Mouse (Mus musculus) mouse embryonic stem cell (cell line): ENCODE results near the gene Nhlrc2.

ENCODE experiments used
- in situ Hi-C, 2 experiments: fragments of 300-500 bp; cut with MboI; formaldehyde crosslinking; loops; 1 replicate in 1 of 2; 3 replicates in 1 of 2; pipeline ENCODE4 v1.14.3; 2019 to 2020; ENCODE audit warnings: low sequenced_read_pairs in 2 of 2, low pct_unique_long_range_greater_than_20kb in 1 of 2, mixed read lengths in 1 of 2; ENCODE audit not compliant: unreplicated experiment in 1 of 2

Gene Nhlrc2

DNA sequence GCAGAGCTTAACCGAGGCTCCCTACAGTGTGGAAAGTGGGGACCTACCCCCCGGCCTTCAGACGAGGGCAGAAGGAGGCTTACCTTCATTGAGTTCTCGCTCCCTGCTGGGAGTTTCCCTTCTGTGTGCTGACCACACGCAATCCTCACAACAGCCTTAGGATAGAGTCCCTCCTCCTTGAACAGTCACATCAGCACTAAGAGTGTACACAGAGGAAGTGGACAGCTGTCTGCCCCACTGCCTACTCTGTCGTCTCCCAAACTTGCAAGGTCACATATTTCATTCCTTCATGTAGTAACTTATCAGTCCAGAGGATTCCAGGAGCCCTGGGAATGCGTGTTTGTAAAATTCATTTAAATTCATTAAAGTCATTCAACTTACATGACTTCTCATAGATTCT is 52.7 kb downstream of the Nhlrc2 start:
- in situ Hi-C loops = no loop called here

DNA sequence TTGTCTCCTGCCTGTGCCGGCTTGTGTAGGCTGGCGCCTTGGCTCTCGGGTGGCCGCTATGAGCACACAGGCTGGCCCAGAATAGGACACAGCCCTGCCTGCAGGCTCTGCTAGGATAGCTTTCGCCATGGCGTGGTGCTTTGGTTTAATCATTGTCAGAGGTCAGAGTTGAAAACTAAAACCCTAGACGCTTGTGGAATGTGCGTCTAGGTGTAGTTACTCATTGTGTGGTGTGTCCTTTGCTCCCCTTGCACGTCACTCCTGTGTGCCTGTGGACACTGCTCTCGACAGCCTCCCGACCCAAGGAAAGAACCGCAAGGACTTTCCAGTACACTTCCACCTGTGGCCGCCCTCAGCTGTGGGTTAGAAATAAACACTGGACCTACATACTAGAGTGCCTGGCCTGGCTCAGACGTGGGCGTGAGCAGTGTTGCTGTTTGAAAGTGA is 53.9 kb downstream of the Nhlrc2 start:
- in situ Hi-C loops = no loop called here

DNA sequence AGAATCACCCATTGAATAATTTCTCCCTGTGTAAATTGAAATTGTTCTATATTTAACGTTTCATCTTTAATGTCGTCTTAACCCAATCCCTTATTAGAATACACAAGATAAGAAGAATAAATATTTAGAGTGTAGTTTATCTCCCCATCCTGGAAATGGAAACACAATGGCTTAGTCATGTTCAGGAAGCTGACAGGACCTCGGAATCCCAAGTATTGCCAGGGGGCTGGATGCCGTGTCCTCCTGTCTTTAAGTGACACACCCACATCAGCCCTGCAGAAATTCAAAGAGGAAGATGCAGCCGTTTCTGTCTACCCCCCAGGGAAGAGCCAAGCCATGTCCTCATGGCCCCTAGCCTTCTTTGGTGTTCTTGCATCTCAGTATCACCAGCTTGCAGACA is 60.9 kb downstream of the Nhlrc2 start:
- in situ Hi-C loops = no loop called here

DNA sequence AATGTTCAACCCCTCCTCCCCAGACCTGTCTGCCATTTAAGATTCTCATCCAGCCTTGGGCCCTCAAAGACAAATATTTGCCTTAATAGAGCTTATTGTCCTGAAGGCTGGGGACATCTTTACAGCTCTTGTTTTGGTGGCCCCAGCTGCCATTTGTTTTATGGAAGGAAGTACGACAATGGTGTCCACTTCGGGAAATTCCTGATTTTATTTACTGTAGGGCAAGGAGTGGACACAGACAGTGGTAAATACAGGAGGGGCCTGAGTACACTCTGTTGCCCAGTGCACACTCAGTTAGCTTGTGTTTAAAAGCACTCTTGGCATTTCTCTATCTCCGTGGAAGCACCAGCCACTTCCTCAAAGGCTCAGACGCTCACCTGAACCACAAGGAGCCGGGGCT is 66.1 kb downstream of the Nhlrc2 start:
- in situ Hi-C loops = no loop called here

DNA sequence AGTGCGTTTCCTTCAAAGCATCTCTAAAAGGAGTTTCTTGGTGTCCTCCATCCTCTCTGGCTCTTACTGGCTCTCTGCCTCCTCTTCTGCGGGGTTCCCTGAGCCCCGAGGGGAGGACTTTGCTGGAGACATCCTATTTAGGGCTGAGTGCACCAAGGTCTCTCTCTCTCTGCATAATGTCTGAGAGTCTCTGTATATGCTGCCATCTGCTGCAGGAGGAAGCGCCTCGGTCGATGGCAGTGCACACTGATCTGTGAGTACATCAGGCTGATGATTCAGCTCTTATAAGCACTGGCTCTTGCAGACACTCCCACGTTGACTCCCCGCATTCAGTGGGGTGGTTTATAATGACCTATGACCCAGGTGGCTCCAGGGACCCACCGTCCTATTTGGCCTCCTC is 70.8 kb downstream of the Nhlrc2 start:
- in situ Hi-C loops = no loop called here

DNA sequence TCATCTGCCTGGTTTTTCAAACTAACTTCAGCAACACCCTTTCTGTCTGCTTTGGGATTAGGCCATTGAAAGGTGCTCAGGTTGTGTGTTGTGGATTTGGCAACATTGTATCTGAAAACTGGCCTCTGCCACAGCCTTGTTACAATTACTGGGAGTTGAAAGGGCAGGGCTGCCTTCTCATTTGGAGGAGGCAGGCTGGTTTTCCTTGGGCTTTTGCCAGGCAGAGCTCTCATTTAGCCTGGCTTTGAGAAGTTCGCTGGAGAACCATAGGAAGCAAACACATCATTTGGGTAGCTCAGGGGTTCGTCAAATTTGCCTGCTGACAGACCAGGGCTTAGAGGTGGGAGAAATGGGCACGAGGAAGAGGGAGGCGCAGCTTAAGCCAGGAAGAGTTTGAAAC is 71.5 kb downstream of the Nhlrc2 start:
- in situ Hi-C loops = no loop called here

DNA sequence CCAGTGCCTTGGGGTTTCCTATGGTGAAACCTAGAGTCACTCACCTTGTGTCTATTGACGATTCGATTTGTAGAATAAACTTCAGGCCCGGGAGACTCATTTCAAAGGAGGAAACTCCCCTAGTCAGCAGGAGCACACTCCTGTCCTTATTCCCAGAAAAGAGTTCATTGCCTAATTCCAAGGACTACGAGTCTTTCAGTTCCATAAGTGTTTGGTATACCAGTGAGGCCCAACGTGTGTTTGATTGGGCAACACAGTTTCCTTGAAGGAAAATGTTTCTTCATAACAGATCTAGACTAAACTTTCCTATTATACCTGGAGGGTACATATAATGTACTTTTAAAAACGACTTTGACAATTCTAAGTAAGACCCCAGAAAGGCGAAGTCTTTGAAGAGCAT is 73.8 kb downstream of the Nhlrc2 start:
- in situ Hi-C loops = no loop called here

DNA sequence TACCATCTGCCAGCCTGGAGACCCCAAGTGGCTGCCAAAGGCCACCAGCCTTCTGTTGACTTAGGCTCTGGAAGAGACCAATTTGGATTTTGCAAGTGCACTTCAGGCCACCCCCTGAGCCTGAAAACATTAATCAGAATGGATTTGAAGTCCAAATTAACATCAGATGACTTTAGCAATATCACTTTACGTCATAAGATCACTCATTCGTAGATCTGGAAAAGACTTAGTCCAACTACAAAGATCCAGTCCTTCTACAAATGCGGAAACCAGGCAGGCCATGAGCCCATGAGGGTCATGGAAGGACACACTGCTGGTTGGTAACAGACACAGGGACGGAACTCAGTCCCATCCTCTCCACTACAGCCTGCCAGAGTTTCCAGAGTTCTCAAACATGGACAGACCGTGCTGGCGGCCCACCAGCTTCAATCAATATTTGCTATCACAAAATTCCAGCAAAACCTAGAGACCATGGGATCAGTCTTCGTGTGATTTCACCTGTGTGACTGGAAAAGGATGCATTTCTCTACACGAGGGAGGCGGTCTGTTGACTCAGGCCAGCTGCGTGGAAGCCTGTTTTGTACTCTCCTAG is 79.9 kb downstream of the Nhlrc2 start:
- in situ Hi-C loops = no loop called here

DNA sequence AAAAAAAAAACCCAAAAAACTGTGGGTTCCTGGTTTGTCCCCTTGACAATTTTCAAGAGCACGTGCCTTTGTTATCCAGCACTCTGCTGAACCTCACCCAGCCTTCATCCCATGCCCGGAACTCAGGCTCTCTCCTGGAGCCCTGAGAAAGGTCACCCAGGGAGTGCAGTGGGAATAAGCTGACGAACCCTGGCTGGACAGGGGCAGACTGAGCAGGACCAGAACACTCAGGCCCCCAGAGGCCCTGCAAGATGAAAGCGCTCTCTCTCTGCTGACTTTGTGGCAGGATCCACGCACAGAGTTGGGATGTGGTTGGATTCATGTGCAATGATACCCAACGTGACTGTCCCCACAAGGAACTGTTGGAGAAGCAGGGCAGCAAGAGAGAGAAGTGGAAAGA is 81.6 kb downstream of the Nhlrc2 start:
- in situ Hi-C loops = no loop called here

DNA sequence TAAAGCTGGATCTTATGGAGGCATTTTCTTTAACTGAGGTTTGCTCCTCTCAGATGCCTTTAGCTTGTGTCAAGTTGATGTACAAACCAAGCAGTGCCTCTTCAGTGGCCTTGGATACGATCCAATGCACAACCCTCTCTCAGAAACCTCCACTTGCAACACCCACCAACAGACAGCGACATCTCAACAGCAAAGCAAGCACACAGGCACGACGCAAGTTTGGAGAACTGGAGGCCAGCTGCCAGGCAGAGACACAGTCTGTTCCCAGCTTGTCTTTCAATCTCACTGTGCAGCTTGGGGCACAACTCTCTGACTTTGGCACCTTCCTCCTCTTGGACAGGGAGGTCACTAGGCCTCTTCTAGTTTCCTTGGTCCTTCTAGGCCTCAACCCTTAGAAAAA is 83.0 kb downstream of the Nhlrc2 start:
- in situ Hi-C loops = no loop called here

DNA sequence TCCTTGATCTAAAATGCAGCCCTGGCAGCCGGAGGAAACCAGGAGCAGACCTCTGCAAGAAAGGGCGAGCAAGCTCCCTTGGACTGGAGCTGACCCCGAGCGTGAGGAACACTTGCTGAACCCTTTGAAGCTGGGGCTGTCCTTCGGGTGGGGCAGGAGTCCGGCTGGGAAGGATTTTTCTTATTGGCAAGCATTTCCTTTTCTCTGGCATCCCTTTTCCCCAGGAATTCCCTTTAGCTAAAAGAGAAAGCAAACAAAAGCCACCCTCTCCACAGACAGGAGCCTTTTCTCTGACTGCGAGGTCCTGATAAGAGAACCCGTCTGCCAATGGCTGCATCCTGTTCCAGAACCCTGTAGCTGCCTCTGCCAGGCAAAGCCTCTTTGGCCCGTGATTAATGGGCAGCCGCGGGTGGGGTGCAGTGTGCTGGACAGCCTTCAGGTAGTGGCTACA is 83.4 kb downstream of the Nhlrc2 start:
- in situ Hi-C loops = no loop called here

DNA sequence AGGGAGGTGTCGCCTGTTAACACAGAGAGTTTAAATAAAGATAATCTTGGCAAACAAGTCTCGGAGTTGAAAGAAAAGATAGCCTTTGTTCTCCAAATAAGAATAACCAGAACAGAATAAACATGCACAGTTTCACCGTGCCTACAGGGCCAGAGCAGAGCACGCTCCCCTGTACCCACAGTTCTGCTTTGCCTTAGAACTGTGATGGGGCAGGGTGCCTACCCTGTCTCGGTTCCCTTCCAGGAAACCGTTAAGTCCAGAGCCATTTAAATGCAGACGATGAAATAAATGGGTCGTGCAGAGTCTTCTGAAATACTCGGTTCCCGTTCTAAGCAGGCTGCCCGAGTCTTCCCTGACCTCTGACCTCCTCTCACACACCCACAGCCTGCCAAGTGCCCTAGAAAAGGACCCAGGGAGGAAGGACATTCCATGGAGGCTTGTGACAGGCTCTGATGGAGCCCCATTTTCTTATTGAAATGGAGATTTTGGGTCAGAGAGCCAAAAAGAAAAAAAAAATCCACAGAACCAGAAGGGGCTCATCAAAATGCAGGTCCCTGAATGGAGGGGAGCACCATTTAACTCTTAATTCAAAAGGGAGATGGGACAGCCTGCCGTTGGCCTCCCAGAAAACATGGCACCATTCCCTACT is 89.1 kb downstream of the Nhlrc2 start:
- in situ Hi-C loops = no loop called here

DNA sequence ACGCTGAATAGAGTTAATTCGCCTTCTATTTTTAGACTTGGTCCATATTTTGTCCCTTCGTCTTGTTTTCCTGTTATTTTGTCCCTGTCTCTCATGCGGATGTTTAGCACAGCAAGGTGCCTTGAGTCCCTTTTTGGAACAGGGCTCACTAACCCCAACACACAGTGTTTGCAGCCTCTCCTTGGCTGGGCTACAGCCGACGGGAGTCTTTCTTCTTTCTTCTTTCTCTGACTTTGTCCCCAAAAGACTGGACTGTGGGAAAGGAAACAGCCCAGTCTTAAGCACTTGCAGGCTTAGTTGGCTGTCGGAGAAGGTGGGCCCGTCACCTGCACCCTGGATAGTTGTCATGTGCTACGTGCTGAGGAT is 89.6 kb downstream of the Nhlrc2 start:
- in situ Hi-C loops = no loop called here

DNA sequence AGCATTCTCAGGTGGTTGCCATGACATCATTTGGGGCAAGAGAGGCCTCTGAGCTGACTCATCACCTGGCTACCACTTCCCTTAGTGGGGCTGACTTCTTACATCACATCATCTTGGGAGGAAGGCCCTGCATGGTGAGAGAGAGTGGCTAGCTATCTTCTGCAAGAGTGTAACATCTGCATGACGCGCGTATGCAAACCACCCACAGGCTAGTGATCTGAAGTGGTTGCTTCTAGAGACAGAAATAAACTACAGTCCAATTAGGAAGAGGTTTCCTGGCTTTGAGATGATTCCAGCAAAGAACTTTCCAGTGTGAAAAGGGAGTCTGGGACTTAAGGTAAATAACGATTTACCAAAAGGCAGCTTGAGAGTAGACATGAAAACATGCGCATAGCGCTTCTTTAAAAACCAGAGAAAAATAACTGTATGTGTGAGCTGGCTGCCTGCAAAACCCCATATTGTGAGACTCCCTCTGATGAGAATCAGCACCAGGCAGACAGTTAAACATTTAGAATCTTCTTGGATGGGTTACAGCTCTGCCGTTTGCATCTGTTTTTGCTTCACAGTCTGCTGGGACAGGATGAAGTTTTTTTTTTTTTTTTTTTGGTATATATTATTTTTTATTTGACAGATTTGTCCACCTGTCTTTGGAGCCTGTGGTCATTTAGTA is 99.5 kb downstream of the Nhlrc2 start:
- in situ Hi-C loops = no loop called here

DNA sequence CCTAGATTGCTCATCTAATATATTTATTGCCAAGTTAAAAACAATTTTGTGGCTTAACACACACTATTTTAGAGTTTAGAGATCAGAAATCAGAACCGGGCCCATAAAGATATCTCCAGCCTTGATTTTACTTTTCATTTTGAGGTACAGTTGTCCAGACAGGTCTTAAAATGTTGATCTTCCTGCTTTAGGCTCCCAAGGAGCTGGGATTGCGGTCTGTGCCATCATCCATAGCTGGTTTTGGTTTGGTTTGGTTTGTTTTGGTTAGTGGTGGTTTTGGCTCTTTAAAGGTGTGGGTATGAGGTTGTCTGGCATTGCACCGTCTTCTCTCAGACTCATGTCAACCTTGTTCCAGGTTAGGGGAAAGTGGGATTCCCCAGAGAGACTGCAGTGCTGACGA is 103.2 kb downstream of the Nhlrc2 start:
- in situ Hi-C loops = no loop called here

DNA sequence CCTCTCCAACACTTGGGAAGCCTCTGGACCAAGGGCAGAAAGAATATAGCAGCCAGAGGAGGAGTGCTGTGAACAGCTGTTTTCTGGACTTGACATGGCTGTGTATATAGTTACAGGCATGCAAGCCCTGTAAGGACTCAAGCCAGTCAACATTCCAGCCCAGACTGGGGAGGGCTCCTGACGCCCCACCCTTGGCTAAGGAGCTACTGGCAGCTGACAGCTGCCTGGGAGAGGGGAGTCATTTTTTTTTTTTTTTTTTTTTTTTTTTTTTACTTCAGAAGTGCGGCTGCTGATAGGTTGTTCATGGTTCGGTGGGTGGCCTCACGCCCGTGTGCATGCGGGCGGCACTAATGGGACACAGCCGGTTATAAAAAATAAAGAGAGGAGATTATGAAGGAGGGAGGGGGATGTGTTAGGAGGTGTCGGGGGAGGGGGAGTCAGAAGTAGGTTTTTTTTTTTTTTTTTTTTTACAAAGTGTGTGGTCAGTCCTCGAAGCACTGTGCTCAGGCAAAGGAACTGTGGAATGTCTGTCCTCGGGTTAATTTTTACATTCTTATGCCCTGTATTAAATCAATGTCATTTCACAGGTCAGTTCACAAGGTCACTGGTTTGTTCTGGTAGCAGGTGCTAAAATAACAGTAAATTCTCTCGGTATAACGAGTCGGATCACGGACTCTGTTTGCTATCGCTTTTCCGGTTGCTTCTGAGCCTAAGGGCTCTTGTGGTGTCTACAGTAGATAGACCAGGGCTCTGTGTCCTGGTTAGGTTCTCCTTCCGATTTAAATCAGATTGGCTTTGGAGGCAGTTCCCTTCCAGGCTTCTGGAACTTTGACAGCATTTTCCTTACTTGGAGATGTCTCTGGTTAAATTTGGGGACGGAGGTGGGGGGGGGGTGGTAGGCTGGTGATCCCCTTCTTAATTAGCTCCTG is 104.2 kb downstream of the Nhlrc2 start:
- in situ Hi-C loops = no loop called here
